Mouse (Mus musculus): ENCODE results near the gene Stat5a.

Stat5a gene

GRCm38 (mm10) chr11:100860198-100861048 is 1.3 kb downstream of the Stat5a start:
- DNase-seq (ENCODE audit: low read depth, low spot score) = peak; percentile 85

DNA sequence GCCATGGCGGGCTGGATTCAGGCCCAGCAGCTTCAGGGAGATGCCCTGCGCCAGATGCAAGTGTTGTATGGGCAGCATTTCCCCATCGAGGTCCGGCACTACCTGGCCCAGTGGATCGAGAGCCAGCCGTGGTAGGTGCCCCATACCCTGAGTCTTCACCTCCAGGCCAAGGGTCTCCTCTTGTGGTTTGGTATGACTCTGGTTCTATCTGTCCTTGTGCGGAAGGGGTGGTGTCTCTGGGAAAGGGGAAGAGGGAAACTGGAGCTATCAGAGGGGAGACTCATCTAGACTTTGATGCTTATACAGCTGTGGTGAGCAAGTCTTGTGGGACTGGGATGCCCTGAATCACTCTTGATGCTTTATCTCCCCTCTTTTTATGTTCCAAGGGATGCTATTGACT is 2.2 kb downstream of the Stat5a start:
- no peak for DNase-seq (ENCODE audit: low read depth, low spot score)

- no peak for DNase-seq (ENCODE audit: low read depth, low spot score)
Observed at GRCm38 (mm10) chr11:100861836-100862235, 2.7 kb downstream of the Stat5a start.

DNA sequence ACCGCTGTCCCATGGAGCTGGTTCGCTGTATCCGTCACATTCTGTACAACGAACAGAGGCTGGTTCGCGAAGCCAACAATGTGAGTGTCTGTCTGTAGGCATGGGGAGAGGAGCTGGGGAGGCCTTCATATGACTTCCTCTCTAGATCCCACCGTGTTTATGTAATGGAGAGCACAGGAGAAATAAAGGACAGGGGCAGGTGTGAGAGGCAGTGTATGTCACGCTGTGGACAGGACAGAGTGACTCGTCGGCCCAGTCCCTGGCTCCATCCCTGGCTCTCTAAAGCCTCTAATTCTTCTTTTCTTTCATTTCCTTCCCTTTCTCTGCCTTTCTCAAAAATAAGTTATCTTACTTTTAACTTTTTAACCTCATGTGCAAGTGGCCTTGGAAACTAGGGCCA is 4.0 kb downstream of the Stat5a start:
- DNase-seq (ENCODE audit: low read depth, low spot score) = no peak

DNA sequence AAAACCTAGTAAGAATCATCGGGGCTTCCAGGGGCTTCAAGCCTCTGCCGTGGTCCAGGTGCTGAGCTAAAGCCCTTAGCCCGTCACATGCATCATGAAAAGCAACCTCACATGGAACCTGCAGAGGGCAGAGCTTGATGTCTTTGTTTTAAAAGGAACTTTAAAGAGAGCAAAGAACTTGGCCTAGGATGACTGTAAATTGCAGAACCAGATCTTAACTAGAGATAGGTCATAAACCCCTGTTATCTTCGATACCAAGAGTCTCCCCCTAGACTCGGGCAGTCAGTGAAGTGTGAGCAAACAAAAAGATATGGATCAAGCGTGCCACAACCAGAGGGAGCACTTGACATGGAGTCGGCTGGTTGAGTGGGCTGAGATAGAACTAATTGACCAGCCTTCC is 6.5 kb downstream of the Stat5a start:
- DNase-seq (ENCODE audit: low read depth, low spot score) = no peak

GRCm38 (mm10) chr11:100870256-100870967 is 11.3 kb downstream of the Stat5a start:
- no peak for DNase-seq (ENCODE audit: low read depth, low spot score)

DNA sequence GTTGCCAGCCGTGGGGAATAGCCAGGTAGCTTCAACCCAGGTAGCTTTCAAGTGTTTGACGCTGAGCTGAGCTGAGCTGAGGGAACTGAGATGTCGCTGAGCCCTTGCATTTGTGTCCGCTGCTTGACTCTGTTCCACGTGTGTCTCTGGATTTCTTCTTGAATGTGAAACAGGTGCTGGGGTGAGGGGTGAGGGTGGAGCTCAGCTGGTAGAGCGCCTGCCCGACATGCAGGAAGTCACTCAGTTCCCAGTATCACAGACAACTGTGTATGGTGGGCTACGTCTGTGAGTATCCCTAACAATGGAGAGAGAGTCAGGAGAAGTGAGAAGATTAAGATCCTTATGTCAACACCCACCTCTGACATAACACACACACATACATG is 11.8 kb downstream of the Stat5a start:
- no peak for DNase-seq (ENCODE audit: low read depth, low spot score)

DNA sequence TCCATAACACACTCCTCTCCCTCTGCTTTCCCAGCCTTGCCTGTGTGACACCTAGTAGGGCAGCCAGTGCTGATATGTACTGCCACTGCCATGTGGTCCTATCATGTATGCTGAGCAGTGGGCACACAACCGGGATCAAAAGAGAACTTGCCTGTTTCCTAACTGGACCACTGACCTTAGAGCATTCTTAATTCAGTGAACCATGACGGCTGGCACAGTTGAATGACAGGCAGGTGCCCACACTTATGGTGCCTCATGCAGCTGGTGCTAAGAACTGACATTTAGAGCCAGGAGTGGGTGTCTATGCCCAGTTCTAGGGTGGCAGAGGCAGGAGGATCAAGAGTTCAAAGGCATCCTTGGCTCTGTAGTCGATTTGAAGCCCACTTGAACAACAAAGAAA is 16.6 kb downstream of the Stat5a start:
- no peak for DNase-seq (ENCODE audit: low read depth, low spot score)

- DNase-seq (ENCODE audit: low read depth, low spot score) = no peak
Observed at GRCm38 (mm10) chr11:100879321-100880078, 20.3 kb downstream of the Stat5a start.

DNA sequence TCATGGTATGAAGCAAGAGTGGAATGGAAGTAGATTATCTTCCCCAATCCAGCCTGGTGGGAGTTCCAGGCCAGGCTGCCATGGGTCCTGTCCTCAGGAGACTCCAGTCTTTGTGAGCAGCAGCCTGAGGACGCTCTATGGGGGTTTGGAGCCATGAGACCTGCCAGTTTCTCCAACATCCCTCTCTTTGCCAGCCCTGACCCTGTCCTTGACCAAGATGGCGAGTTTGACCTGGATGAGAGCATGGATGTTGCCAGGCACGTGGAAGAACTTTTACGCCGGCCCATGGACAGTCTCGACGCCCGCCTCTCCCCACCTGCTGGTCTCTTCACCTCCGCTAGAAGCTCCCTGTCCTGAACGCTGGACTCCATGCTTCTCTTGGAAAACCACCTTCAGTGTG is 24.5 kb downstream of the Stat5a start:
- DNase-seq (ENCODE audit: low read depth, low spot score) = no peak

DNA sequence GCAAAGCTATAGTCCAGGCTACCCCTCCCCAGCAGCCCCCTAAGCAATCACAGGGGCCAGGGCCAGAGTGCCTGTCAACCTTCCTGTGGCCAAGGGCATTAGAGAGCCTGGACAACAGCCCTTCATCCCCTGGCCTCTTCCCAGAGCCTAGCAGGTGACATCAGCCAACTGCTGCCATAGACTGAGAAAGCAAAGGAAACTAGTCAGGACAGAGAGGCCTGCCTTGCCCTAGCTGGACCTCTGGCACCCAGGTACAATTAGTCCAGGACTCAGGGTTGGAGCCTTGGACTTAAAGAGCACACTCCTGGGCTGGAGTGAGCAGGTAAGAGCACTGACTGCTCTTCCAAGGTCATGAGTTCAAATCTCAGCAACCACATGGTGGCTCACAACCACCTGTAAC is 26.3 kb downstream of the Stat5a start:
- DNase-seq (ENCODE audit: low read depth, low spot score) = no peak

DNA sequence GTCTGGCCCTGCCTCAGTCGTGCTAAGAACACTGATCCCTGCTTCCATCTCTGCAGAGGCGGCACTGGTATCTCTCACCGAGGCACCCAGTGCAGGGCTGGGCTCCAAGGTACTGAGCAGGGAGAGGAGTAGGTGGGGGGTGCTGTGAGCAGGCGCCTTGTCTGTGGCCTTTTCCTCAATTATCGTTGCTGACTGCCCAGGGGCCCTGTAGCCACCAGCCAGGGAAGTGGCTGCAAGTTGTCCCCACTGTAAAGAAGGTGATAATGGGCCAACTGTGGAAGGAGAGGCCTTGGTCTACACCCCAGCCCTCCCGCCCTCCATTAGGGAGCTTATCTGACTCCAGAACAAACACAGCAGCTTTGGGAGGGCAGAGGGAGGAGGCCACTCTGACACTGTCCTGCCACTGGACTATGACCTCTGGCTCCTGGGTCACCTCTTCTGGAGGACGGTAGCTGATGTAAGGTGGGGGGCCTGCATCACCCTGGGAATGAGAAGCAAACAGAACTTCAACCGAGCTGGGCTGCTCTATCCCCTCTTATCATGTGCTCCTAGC is 27.1 kb downstream of the Stat5a start:
- DNase-seq (ENCODE audit: low read depth, low spot score) = no peak

- no peak for DNase-seq (ENCODE audit: low read depth, low spot score)
Observed at GRCm38 (mm10) chr11:100887236-100887635, 28.1 kb downstream of the Stat5a start.

- no peak for DNase-seq (ENCODE audit: low read depth, low spot score)
Observed at GRCm38 (mm10) chr11:100887764-100888163, 28.6 kb downstream of the Stat5a start.

DNA sequence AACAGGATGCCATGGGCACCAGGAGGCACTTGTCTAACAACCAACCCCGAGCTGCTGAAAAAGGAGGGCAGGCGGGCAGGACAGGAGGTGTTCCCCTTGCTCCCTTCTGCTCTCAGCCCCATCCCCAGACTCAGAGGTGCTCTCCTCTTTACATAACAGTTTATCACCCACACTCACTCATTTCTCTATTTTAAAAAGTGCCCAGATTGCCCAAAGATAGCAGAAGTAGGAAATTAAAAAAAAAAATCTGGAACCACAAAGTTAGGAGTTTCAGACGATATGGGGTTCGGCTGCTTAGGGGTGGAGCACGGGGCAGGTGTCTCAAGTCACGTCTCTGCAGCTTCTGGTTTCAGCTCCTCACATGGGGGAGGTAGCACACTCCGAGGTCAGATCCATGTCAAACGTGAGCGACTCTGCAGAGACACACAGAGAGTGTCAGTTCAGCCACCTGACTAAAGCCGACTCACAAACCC is 29.2 kb downstream of the Stat5a start:
- no peak for DNase-seq (ENCODE audit: low read depth, low spot score)

DNA sequence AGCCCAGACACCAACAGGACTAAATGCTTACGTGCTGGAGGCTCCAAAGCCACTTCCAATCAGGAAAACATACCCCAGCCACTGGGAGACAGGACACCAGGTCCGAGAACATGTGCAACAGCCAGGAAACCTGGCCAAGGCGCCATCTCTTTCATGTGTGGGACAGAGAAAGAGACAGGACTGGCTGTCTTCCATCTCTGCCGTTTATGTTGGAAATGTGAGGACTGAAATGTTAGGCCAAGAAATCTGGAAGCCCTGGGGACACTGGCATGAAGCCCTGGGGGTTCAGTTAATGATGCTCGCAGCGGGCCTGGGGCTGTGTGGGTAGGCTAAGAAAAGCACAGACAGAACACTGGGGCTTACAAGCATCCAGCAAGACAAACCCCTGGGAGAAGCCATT is 31.3 kb downstream of the Stat5a start:
- no peak for DNase-seq (ENCODE audit: low read depth, low spot score)

GRCm38 (mm10) chr11:100891256-100892123 is 32.3 kb downstream of the Stat5a start:
- no peak for DNase-seq (ENCODE audit: low read depth, low spot score)

DNA sequence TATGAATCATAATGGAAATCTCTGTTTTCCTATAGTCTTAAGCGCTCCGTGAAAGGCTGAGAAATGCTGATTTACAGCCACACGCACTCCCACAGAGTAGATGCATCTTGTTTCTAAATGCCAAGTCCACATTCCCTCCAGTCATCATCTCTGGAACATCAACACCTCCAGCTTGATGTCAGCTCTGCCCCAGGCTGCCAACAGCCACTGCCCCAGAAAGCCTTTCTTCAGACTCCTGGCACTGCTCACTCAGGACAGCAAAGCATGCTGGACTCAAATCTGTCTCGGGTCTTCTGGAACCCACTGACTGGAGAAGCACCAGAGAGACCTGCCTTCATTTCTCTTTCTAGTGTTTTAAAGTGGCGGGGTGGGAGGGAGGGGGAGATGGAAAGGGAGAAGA is 33.3 kb downstream of the Stat5a start:
- peak; percentile 69 for DNase-seq (ENCODE audit: low read depth, low spot score)

DNA sequence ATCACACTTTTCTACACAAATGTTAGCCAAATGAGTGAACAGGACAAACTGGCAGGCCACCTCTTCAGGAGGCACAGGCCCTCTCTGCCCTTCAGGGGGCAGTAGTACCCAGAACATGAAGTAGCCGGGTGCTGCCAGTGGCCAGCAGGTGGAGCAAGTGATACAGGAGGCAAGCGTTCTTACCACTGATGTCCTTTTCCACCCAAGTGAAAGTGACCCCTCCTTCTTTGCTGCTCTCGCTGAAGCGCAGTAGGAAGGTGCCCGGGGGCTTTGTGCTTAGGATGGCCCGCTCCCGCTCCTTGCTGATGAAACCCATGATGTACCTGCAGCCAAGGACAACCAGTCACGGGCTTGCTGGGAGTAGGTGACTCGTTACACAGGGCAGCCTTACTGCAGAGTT is 34.3 kb downstream of the Stat5a start:
- peak; percentile 93 for DNase-seq (ENCODE audit: low read depth, low spot score)

DNA sequence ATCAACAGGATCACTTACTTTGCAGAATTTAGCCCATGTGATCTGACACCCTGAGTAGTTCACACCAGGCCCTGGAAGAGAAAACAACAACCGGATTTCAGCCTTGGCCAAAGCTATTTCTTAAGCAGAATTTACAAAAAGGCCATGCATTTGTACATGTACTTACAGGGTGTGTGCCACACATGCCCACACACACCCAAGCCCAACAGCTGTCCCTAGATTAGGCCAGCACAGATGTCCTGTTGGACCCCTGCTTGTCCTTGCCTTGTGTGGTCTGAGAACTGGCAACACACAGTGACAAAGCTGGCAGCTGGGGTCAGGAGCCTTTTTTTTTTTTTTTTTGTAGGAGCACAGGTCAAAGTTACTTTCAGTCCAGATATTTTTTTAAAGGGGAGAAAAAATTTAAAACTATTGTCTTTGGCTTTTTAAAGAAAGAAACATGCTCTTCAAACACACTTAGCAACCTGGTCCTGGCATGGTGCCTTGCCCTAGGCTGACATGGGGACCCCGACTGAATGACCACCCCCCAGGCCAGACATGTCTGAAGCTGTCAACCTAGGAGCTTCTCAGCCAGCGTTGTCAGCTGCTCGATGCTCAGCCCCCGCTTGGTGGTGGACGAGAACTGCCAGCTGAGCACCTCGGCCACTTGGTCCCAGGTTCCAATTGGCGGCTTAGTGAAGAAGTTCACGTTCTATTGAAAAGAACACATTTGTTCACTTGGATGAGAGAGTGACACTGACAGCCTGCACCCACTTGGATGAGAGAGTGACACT is 35.2 kb downstream of the Stat5a start:
- no peak for DNase-seq (ENCODE audit: low read depth, low spot score)

Measured in skeletal muscle tissue, adult 2 months (tissue).